Mouse (Mus musculus) bone marrow macrophage, adult 2 months (primary cell): Measurements from ENCODE around the gene Ugt1a6b.

ENCODE experiments used
- CTCF ChIP-seq: IDR thresholded peaks from 2 replicates; pipeline ENCODE4 v1.5.1; 2012; ENCODE audit warnings: low read depth, mild to moderate bottlenecking, low read length, moderate library complexity
- POLR2A ChIP-seq: IDR thresholded peaks from 2 replicates; pipeline ENCODE4 v1.6.1; 2012; ENCODE audit warnings: mild to moderate bottlenecking, low read depth, low read length, borderline replicate concordance

DNA sequence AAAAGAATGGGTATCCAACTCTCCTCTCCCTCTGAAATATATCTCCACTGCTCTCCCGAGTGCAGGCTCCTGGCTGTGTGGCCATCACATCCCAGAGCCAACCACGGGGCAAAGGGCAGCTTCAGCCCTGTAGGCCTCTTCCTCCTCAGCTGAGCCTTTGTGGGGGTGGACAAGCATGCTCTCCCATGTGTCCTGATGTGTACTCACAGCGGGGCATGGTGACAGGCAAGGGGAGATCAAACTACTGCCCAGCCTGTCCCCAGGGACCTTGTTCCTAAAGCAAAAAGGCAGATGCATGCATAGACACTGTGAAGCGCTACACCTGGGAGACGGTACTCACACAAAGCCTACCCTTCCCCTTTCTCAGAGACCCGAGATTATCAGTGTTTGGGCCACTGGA, 157.1 kb downstream of the Ugt1a6b start:
- no peak for TF ChIP-seq CTCF
- no peak for TF ChIP-seq POLR2A
